Mouse (Mus musculus): ENCODE measurements around the gene Prdm1. TPM values are rescaled to one million over a fixed set of nuclear protein-coding genes. Genes with fewer than 3 reads are reported as not detected.

Prdm1 gene
- total RNA-seq, 2 experiments from 2014 or later = 1.1 to 2.2 TPM

DNA sequence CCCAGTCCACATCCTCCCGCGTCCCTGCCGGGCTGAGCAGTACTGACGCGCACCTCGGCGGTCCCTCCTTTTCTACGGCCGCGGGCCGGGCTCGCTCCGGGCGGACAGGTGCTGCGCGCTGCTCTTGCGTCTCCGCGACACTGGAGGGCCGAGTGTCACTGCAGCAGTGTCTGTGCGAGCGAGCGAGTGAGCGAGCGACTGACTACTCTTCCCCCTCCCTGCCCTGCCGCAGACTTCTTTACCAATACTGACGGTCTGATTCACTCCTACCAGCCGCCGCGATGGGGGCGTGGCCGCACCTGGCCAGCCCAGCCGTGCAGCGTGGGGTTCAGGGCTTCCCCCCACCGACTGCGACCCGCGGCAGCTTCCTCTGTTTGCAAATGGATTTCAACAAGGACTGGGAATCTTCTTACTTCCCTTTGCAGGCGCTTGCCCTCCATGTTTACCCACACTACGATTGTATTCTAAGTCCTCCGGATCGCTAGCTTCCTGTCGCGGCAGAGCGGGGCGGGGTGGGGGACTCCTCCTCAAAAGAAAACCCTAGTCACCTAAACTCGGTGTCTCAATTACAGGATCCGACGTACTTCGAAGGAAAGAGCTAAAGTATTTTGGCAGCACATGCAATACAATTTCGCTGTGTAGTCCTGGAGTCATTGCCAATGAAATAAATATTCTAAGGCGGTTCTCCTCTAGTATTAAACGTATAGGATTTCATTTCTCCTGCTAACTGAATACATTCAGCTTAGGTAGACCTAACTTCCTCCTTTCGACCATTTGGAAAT is 69.6 kb downstream of the Prdm1 start:
- ATAC-seq (ENCODE audit: poor library complexity, severe bottlenecking) = peak; percentile 89

GRCm38 (mm10) chr10:44457791-44458533 is 70.3 kb downstream of the Prdm1 start:
- no peak for ATAC-seq (ENCODE audit: poor library complexity, severe bottlenecking)

DNA sequence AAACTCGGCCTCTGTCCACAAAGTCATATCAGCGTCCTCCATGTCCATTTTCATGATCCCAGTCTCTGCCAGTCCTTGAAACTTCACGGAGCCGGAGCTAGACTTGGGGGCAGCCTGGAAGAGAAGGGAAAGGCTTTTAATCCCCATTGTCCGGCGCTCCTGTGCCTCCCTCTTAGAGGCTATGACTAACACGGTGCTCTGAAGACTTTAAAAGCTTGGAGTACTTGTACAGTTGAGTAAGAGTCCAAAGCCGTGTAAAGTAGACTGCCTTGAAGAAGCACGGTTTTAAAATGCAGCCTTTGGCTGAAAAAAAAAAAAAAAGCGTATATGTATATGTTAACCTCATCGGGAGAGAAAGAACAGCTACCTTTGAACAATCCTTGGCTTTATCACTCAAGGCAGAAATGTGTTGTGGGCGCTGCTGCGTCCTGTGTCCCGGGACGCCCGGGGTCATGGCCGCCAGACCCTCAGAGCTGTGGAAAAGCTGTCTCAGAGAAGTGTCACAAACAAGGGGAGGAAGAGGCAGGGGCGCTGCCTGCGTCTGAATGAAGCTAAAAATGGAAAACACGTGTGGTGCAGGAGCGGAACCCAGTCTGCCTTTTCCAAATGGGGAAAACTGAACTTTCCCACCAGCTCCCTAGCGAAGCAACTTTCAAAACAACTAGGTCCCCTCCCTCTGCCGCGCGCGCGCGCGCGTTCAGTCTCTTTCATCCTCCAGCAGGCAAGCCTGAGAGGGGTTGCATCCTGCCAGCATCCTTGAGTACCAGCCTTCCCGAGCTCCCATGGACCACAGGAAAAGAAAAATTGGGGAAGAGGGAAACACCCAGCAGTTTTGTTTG is 71.3 kb downstream of the Prdm1 start:
- ATAC-seq (ENCODE audit: poor library complexity, severe bottlenecking) = no peak

- ATAC-seq (ENCODE audit: poor library complexity, severe bottlenecking) = no peak
These were observed 73.5 kb downstream of the Prdm1 start for GRCm38 (mm10) chr10:44454753-44455152.

GRCm38 (mm10) chr10:44454111-44454510 is 74.2 kb downstream of the Prdm1 start:
- no peak for ATAC-seq (ENCODE audit: poor library complexity, severe bottlenecking)

GRCm38 (mm10) chr10:44450835-44451234 is 77.5 kb downstream of the Prdm1 start:
- ATAC-seq (ENCODE audit: poor library complexity, severe bottlenecking) = no peak

- ATAC-seq (ENCODE audit: poor library complexity, severe bottlenecking) = peak; percentile 2; the same call in 1 of the 2 replicates
These were observed 78.2 kb downstream of the Prdm1 start for GRCm38 (mm10) chr10:44450108-44450507.

DNA sequence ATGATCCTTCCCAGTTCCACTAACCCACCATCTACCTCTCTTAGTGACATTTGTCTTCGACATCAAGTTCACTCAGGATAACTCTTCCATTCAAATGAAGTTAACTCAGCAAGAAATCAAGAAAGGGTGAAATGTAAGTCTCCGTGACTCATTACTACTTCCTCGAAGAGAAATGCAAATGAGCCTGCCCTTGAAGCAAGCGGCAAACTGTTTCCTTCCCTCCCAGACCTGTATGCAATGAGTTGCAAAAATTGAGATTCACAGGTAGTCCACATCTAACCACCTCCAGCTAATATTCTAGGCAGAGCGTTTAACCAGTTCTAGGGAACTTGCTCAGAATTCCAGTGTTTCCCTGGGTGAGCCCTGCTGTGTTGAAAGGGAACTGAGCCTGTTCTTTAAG is 78.6 kb downstream of the Prdm1 start:
- peak; percentile 25; the same call in 1 of the 2 replicates for ATAC-seq (ENCODE audit: poor library complexity, severe bottlenecking)

GRCm38 (mm10) chr10:44448165-44448564 is 80.1 kb downstream of the Prdm1 start:
- ATAC-seq (ENCODE audit: poor library complexity, severe bottlenecking) = peak; percentile 67

DNA sequence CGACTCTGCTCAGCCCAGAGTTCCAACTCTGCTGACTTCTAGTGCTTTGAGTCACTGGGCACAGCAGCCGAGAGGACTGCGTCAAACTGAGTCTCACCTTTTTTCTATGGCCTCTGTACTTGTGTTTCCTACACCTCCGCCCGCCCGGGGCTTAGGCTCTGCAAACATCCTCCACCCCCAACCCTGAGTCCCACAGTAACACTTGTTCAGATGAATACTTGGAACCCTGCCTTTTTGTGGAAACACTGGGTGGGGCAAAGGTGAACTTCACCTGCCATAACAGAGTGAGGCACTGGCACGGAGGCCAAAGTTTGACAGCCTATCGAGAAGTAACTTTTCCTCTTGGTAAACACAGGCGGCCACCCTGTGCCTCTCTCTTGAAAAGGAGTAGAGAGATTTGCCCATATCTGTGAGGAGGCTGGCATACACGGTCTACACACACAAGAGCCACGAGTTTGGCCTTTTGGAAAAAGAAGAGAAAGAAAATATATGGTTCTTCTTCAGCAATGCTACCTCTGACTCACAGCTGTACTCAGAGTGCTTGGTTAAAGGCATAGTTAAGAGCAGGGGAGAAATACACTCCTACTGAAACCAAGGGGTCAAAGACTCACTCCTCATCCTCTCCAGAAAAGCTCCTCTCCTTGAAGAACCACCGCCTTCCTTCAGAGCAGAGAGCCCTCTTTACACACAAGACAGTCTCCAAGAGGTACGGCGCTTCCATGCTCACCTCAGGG is 80.7 kb downstream of the Prdm1 start:
- ATAC-seq (ENCODE audit: poor library complexity, severe bottlenecking) = 0 out of 2 replicates have a peak, but pooled peaks have one; percentile 22

- ATAC-seq (ENCODE audit: poor library complexity, severe bottlenecking) = no peak
These were observed 81.3 kb downstream of the Prdm1 start for GRCm38 (mm10) chr10:44447001-44447400.

DNA sequence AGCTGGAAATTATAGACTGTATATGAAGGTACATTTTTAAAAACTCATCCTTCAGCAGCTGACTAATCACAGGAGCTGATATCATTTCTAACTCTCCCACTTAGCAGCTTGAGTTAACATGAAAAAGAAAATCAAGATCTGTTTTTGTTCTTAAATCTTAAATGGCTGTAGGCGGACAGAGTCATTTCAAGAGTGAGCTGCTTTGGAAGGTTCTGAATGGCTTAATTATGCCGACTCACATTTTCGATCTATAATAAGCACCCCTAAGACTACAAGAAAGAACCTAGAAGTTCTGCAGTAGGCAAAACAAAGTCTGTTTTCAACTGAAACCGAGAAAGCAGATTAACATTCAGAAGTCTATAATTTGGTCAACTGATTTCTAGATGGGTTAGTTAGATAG is 83.9 kb downstream of the Prdm1 start:
- ATAC-seq (ENCODE audit: poor library complexity, severe bottlenecking) = no peak

DNA sequence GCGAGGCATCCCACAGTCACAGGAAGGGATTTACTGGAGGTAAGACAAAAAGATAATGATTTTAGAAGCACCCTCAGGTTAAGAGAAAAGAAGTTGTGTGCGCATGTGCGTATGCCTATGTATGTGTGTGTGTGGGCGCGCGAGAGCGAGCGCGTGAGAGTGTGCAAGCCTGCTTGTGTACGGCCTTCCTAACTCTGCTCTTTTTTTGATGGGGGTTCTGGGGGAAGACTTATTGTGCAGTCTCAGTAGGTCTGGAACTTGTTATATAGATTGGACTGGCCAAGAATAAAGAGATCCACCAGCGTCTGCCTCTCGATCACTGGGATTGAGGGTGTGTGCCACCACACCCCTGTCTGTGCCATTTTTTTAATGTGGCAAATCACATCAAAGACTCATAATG is 84.6 kb downstream of the Prdm1 start:
- no peak for ATAC-seq (ENCODE audit: poor library complexity, severe bottlenecking)

GRCm38 (mm10) chr10:44439732-44440131 is 88.6 kb downstream of the Prdm1 start:
- ATAC-seq (ENCODE audit: poor library complexity, severe bottlenecking) = no peak

DNA sequence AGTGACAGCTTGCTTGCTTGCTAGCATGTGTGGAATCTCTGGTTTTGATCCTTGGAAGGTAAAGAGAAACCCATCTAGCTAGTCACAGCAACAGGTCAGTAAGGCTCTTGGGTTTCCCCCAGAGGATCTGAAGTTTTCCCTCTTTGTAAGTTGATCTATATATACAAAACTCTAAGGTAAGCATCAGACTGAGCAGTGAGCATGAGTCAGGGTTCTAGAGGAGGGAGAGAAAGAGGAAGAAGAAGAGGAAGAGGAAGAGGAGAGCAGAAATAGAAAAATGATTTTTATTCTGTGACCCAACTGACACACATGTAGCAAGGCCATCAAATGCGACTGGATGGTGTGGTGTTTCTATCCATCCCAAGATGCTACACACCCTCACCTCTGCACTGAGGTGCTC is 90.7 kb downstream of the Prdm1 start:
- ATAC-seq (ENCODE audit: poor library complexity, severe bottlenecking) = peak; percentile 43; the same call in 1 of the 2 replicates

- ATAC-seq (ENCODE audit: poor library complexity, severe bottlenecking) = no peak
These were observed 92.3 kb downstream of the Prdm1 start for GRCm38 (mm10) chr10:44435956-44436355.

DNA sequence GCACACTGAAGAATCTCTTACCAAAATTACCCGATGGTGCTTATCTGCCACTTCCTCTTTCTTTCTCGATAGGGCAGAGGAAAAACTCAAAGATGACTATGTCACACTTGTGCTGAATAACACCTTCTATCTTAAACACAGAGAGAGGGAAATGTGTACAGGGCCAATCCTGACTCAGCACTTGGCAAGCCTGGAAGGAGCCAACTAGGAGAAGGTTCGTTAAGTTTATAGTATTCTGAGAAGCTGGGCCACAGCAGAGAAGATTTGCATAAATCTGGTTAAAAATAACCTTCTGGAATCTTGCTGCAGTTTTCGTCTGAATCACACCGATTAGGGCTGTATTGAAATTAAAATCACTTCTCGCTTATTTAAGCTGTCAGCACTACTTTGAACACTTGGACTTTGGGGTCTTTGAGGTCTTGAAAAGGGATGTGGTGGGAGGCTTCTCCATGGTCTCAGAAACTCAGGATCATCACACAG is 93.6 kb downstream of the Prdm1 start:
- ATAC-seq (ENCODE audit: poor library complexity, severe bottlenecking) = peak; percentile 73

DNA sequence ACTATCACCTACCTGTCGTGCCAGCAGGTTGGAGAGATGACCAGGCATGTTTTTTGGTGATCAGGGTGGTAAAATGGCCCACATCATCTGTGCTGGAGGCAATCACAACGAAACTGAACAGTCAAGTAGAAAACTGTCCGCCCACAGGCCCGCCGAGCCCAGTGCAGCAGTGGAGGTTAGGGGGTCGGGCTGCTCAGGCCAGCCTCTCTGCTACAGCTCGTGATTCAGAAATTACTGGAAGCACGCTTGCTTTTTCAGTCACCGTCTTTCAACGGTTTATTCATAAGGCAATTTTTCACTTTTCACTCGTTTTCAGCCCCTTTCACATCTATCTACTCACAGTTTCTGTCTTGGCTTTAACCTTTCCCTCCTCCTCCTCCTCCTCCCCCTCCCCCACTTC is 96.1 kb downstream of the Prdm1 start:
- ATAC-seq (ENCODE audit: poor library complexity, severe bottlenecking) = no peak

- ATAC-seq (ENCODE audit: poor library complexity, severe bottlenecking) = no peak
These were observed 96.6 kb downstream of the Prdm1 start for GRCm38 (mm10) chr10:44431689-44432088.

DNA sequence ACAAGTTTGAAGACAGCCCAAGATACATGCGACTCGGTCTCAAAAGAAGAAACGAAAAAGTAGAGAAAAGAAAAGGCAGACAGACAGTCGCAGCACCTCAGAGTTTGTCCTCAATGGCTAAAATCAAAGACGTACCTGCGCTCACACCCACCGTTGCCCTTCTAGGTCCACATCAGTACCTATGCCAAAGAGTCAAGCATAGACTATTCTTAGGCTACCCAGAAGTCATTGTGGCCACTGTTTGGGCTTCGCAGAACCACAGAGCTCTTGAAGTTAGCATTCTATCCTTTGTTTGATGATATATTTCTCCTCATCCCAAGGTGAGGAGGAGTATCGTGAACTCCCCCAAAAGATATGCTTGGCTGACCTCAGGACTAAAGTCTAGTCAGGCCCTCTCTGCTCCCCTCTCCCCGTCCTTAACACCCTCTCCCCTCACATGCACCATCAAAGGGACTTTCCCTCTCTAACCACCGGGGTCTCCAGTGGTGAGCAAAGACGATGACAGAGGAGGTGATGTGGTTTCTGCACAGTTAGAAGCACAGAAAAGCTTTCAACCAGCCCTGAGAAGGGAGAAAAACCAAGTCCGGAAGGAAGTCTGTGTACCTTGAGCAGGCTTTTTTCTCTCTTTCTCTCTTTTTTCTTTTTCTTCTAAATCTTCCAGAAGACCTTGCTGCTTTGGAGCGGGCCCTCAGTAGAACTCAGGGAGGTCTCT is 99.0 kb downstream of the Prdm1 start:
- peak; percentile 36; the same call in 1 of the 2 replicates for ATAC-seq (ENCODE audit: poor library complexity, severe bottlenecking)

Data from megakaryocyte, adult 5-6 weeks (primary cell).